Mouse (Mus musculus): ENCODE results near the gene Vmn2r66. TPM values are rescaled to one million over a fixed set of nuclear protein-coding genes. Genes with fewer than 3 reads are reported as not detected.

Gene Vmn2r66
- 0.07 TPM for polyA plus RNA-seq (2017; shearing (Covaris generic))

DNA sequence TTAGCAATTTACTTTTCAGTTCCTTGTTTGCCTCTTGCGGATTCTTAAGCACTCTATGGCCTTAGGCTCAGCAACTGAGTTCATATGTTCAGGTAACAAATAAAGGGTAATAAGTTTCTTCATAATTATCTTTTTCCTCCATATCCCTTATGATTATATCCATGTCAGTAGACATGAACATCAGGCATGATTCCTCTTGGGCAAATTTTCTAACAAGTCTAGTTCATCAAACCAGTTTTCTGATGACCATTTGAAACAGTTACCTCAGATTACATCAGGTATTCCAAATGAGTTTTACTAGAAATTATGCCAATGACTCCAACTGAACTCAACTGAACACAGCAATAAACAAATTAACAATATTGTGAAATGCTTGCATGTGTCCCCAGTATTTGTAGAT, at the start of gene Vmn2r66:
Gene Vmn2r66, minus strand, starts transcription at position 101 of the 400 bp plus-strand sequence.

DNA sequence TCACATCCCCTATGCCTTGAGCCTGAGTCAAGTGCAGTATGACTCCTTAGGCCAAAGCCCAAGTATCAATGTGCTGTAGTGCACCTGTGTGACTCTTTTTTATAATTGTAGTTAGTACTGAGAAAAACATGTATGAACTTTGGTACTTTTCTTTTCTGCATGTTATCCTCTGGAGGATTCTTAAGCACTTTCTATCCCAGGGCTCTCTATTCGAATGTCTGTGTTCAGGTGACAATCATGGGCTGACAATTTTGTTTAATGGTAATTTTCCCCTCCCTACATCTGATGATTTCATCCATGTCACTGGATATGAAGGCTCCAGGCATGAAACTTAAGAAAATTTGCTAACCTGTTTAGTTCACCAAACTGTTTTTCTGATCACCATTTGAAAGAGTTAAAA, 48.1 kb downstream of the Vmn2r66 start, which contains the start of gene Vmn2r65:
Gene Vmn2r65, minus strand, starts transcription at position 101 of the 400 bp plus-strand sequence.

Other genes with a start within 250 kb of the Vmn2r66 start
- gene Olfr291, start 158.7 kb downstream of the Vmn2r66 start, polyA plus RNA-seq (2017; shearing (Covaris generic)): not detected
- not detected for gene Vmn2r65, start 48.2 kb downstream of the Vmn2r66 start, polyA plus RNA-seq (2017; shearing (Covaris generic))
- not detected for gene Vmn2r67, start 143.7 kb upstream of the Vmn2r66 start, polyA plus RNA-seq (2017; shearing (Covaris generic))
- gene Vmn2r68, start 225.5 kb upstream of the Vmn2r66 start, polyA plus RNA-seq (2017; shearing (Covaris generic)): 0.14 TPM

Measured in naive thymus-derived CD4-positive, alpha-beta T cell, adult 5 months (primary cell).